In genomic region chr4:40240272-40240744, GRCm38 (mm10) we compare ENCODE assay signal across 9 mouse cellular contexts. TPM values are rescaled to one million over a fixed set of nuclear protein-coding genes. Genes with fewer than 3 reads are reported as not detected.
A peak's percentile ranks its signal among the peaks of the same experiment; 100 is the strongest.
DNase-seq lines count a peak whose midpoint lies in the region; ATAC-seq and TF ChIP-seq lines count a peak whose summit lies in the region.
"Had no signal": no experiment of that assay in that cellular context is flagged by ENCODE, and none has a peak within 500 bp of the region (broad histone marks: within the 10 kb centered on the region; RNA-seq: fewer than 3 reads in every experiment).

No protein-coding gene starts in this region.

- intact Hi-C loops in gastrocnemius, adult 2 months (cut with DNase I) = no loop called here
- intact Hi-C loops in left cerebral cortex, postnatal 4 days (cut with DNase I) = no loop called here

- no peak for DNase-seq in gastrocnemius, adult 2 months
- no peak for DNase-seq in gastrocnemius, postnatal 4 days (ENCODE audit: low spot score in 2 of 2)
- no peak for DNase-seq in midbrain, embryonic 10.5 days (ENCODE audit: low spot score)
- DNase-seq in layer of hippocampus, adult 18-20 months (ENCODE audit: low spot score in 2 of 2) = no peak
- no peak for DNase-seq in urinary bladder, adult 2 months (ENCODE audit: low spot score)
- DNase-seq in left cerebral cortex, postnatal 4 days = no peak

- peaks cover 61% of the 10 kb centered on the region for H3K4me1 ChIP-seq in E14TG2a.4 (replicated peaks; ENCODE audit: low read depth, low read length)
- peaks cover 11% of the 10 kb centered on the region for H3K4me1 ChIP-seq in heart, embryonic 15.5 days (replicated peaks)
- H3K4me1 ChIP-seq in midbrain, embryonic 10.5 days = peaks cover 22% of the 10 kb centered on the region

- no peak for TF ChIP-seq CTCF in gastrocnemius, adult 2 months (IDR thresholded peaks at IDR 0.05)
- no peak for TF ChIP-seq CTCF in E14TG2a.4 (conservative IDR thresholded peaks at IDR 0.05; ENCODE audit: low read length)

- H3K4me3 ChIP-seq in gastrocnemius, adult 2 months = peak overlapping the region; percentile 87
- H3K4me3 ChIP-seq in E14TG2a.4 (replicated peaks; ENCODE audit: low read length) = peak overlapping the region; percentile 52
- peak overlapping the region; percentile 66 for H3K4me3 ChIP-seq in heart, embryonic 15.5 days
- peak overlapping the region; percentile 62 for H3K4me3 ChIP-seq in midbrain, embryonic 10.5 days

- peak overlapping the region; percentile 88 for H3K27ac ChIP-seq in gastrocnemius, adult 2 months
- peak overlapping the region; percentile 17; the same call in 1 of the 2 replicates for H3K27ac ChIP-seq in heart, embryonic 15.5 days
- H3K27ac ChIP-seq in midbrain, embryonic 10.5 days (replicated peaks) = peak overlapping the region; percentile 69; the same call in 1 of the 2 replicates

- no peaks in the 10 kb centered on the region for H3K9me3 ChIP-seq in E14TG2a.4 (ENCODE audit: low read length)
- no peaks in the 10 kb centered on the region for H3K9me3 ChIP-seq in heart, embryonic 15.5 days (replicated peaks)
- no peaks in the 10 kb centered on the region for H3K9me3 ChIP-seq in midbrain, embryonic 10.5 days (replicated peaks)

- no peaks in the 10 kb centered on the region for H3K27me3 ChIP-seq in E14TG2a.4 (ENCODE audit: insufficient read depth, low read length)
- no peaks in the 10 kb centered on the region for H3K27me3 ChIP-seq in heart, embryonic 15.5 days
- no peaks in the 10 kb centered on the region for H3K27me3 ChIP-seq in midbrain, embryonic 10.5 days (ENCODE audit: low read depth, poor library complexity, severe bottlenecking)
- H3K27me3 ChIP-seq: Patski had no signal

- 58% methylated on average over 5 of the region's 5 CpGs for WGBS in heart, embryonic 15.5 days
- WGBS in midbrain, embryonic 10.5 days = 42% methylated on average over 5 of the region's 5 CpGs

- H3K36me3 ChIP-seq in E14TG2a.4 (ENCODE audit: insufficient read depth, low read length) = peaks cover under 1% of the 10 kb centered on the region; the same call in 1 of the 2 replicates
- no peaks in the 10 kb centered on the region for H3K36me3 ChIP-seq in heart, embryonic 15.5 days
- H3K36me3 ChIP-seq in midbrain, embryonic 10.5 days = no peaks in the 10 kb centered on the region

- peak overlapping the region; percentile 59 for H3K9ac ChIP-seq in heart, embryonic 15.5 days

- ATAC-seq in heart, embryonic 15.5 days (replicated peaks; ENCODE audit: insufficient number of reproducible peaks, insufficient read depth, low FRiP score, low read depth) = no peak

- H3K4me2 ChIP-seq in heart, embryonic 15.5 days = peak overlapping the region; percentile 72

RNA-seq across cellular contexts. Expression of gene Ddx58, which starts 0.7 kb away (rescaled TPM):
- total RNA-seq in gastrocnemius, adult 2 months (2021) = 1 to 10 TPM; 2.4 to 3.0 TPM
- total RNA-seq in gastrocnemius, postnatal 4 days (2021) = 1 to 10 TPM; 7.4 to 8.7 TPM
- 8.3 and 12.6 TPM in 2 replicates for polyA plus RNA-seq in heart, embryonic 15.5 days (2015; fragmentation: Nextera tagmentation; extraction: Ambion mirVana)
- polyA plus RNA-seq in midbrain, embryonic 10.5 days (2016; fragmentation: Nextera tagmentation; extraction: Ambion mirVana) = 2.6 and 3.4 TPM in 2 replicates
- 1 to 10 TPM; 3.2 to 4.2 TPM for total RNA-seq in layer of hippocampus, adult 18-20 months (2021)
- polyA plus RNA-seq in urinary bladder, adult 2 months (2012; rRNA removed) = 18.4 and 24.9 TPM in 2 replicates
- 1 to 10 TPM; 3.3 to 4.0 TPM for total RNA-seq in left cerebral cortex, postnatal 4 days (2021)

RNA-seq across cellular contexts. Expression of gene Smim27, which starts 29.1 kb away (rescaled TPM):
- total RNA-seq in gastrocnemius, adult 2 months (2021) = 10 to 100 TPM; 42.6 to 45.4 TPM
- total RNA-seq in gastrocnemius, postnatal 4 days (2021) = 10 to 100 TPM; 32.9 to 44.3 TPM
- 23.9 and 44.0 TPM in 2 replicates for polyA plus RNA-seq in heart, embryonic 15.5 days (2015; fragmentation: Nextera tagmentation; extraction: Ambion mirVana)
- 24.4 and 28.6 TPM in 2 replicates for polyA plus RNA-seq in midbrain, embryonic 10.5 days (2016; fragmentation: Nextera tagmentation; extraction: Ambion mirVana)
- total RNA-seq in layer of hippocampus, adult 18-20 months (2021) = 10 to 100 TPM; 11.8 to 12.7 TPM
- polyA plus RNA-seq in urinary bladder, adult 2 months (2012; rRNA removed) = 12.0 and 19.4 TPM in 2 replicates
- total RNA-seq in left cerebral cortex, postnatal 4 days (2021) = 10 to 100 TPM in 1 of 2 experiments, 1 to 10 TPM in 1; 9.0 to 19.4 TPM

RNA-seq across cellular contexts. Expression of gene Topors, which starts 29.3 kb away (rescaled TPM):
- 1 to 10 TPM; 8.3 to 8.9 TPM for total RNA-seq in gastrocnemius, adult 2 months (2021)
- total RNA-seq in gastrocnemius, postnatal 4 days (2021) = 10 to 100 TPM; 20.4 to 21.4 TPM
- 25.1 and 28.7 TPM in 2 replicates for polyA plus RNA-seq in heart, embryonic 15.5 days (2015; fragmentation: Nextera tagmentation; extraction: Ambion mirVana)
- 45.4 and 46.9 TPM in 2 replicates for polyA plus RNA-seq in midbrain, embryonic 10.5 days (2016; fragmentation: Nextera tagmentation; extraction: Ambion mirVana)
- total RNA-seq in layer of hippocampus, adult 18-20 months (2021) = 10 to 100 TPM; 21.6 to 21.7 TPM
- 13.8 and 17.5 TPM in 2 replicates for polyA plus RNA-seq in urinary bladder, adult 2 months (2012; rRNA removed)
- 10 to 100 TPM; 22.3 to 24.3 TPM for total RNA-seq in left cerebral cortex, postnatal 4 days (2021)

RNA-seq across cellular contexts. Expression of gene Ndufb6, which starts 38.9 kb away (rescaled TPM):
- total RNA-seq in gastrocnemius, adult 2 months (2021) = 100 to 1,000 TPM; 249 to 333 TPM
- 100 to 1,000 TPM; 180 to 187 TPM for total RNA-seq in gastrocnemius, postnatal 4 days (2021)
- polyA plus RNA-seq in heart, embryonic 15.5 days (2015; fragmentation: Nextera tagmentation; extraction: Ambion mirVana) = 485 and 594 TPM in 2 replicates
- polyA plus RNA-seq in midbrain, embryonic 10.5 days (2016; fragmentation: Nextera tagmentation; extraction: Ambion mirVana) = 300 and 311 TPM in 2 replicates
- total RNA-seq in layer of hippocampus, adult 18-20 months (2021) = 100 to 1,000 TPM; 168 to 175 TPM
- 137 and 152 TPM in 2 replicates for polyA plus RNA-seq in urinary bladder, adult 2 months (2012; rRNA removed)
- 100 to 1,000 TPM; 159 to 164 TPM for total RNA-seq in left cerebral cortex, postnatal 4 days (2021)

Comparison
In these comparisons a context has a peak if more than half of its experiments do, and no peak if none do; other contexts are left out.
1. H3K27ac ChIP-seq: peak in every context shown above with its lines; median percentile 88 in gastrocnemius, adult 2 months; 69 in midbrain, embryonic 10.5 days; 17 in heart, embryonic 15.5 days.